Mouse (Mus musculus): ENCODE data around the gene Slc6a12.

Gene Slc6a12

DNA sequence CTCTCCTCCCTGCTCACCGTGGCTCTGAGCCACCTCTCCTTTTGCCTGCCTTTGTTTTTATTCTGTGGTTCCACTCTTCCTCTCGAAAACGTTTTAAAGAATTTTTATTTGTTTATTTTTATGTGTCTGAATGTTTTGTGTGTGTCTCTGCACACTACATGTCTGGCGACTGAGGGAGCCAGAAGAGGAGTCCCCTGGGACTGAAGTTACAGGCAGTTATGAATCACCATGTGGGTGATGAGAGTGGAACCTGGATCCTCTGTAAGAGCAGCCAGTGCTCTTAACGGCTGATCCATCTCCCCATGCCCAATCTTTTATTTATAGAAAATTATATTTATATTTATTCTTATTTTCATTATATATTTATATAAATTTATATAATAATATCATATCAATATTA lies 1.5 kb downstream of the Slc6a12 start:
- DNase-seq = no peak

DNA sequence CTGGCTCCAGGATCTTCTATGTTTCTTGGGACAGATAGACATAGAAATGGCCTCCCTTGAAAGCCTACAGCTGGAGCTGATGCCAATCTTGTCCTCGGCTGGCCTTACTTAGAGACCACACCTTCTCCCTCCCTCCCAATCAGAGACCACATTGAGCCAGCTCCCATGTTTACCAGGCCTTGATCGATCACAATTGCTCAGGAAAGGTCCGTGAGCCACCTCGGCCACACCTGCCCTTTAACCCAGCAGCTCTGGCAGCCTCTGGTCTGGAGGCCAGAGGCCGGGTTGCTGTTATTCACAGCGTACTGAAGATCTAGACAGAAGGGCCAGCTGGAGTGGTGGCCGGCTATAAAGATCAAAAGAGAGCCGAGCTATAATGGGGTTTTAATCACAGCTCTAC lies 3.6 kb downstream of the Slc6a12 start:
- no peak for DNase-seq

DNA sequence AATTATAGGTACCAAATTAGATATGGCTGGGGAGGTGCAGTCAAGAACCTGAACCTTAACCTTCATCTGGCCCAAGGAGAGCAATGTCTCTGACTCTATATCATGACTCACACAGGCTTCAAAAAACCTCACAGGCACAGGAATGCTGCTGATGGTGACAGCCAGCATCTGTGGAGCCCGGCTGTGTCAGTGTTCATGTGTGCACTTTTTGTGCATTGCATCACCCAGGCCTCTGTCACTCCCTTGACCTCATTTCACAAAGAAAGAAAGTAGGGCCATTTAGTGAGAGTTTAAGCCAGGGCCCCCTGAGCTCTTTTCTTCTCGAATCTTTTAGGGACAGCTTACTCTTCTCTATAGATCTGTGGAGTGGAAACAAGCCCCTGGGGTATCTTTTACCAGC lies 9.4 kb downstream of the Slc6a12 start:
- no peak for DNase-seq

DNA sequence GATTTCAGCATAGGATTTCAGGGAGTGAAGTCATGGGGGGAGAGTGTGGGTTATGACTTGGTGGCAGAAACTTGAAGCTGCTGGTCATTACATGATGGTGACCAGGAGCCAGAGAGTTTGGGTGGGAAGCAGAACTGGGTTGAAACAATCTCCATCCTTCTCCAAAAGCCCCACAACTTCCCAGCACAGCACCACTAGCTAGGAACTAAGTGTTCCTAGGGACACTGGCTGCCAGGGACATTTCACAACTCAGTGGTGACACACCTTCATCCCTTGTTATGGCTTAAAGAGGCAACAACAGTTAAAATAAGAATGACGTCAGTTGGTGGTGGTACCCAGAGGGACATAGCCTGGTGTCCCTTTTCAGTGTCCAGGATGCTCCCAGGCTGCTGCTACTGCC lies 13.2 kb downstream of the Slc6a12 start:
- DNase-seq = no peak

DNA sequence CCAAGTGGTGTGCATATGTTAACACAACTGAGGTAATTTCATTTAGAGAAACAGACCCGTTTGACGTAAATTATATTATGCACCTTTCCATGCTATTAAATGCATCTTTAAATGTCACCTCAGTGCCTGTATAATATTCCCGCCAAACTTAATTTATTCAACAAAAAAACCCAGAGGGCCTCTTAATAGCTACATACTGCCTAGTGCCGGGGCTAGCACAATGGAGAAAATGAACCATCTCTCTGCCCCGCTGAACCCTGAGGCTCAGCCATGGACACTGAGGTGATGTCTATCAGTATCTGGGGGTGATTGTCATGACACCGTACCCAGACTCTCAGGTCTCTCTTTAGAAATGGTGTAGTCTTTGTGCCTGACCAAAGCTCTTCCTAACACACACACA lies 14.4 kb downstream of the Slc6a12 start:
- DNase-seq = no peak

DNA sequence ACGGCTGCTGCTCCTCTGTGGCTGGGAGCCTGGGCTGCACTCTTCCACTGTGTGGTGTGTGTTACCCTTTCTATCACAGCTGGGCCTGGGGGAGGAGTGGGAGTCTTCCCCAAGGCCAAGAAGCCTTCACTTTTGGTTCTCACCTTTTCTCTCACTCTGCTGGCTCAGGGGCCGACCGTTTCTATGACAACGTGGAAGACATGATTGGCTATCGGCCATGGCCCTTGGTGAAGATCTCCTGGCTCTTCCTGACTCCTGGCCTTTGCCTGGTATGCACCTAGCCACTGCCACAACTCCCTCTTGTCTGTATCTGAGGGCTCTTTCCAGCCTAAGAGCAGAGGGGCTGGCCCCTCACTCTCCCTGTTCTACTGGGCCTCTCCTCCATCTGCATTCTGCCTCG lies 20.2 kb downstream of the Slc6a12 start:
- DNase-seq = no peak

DNA sequence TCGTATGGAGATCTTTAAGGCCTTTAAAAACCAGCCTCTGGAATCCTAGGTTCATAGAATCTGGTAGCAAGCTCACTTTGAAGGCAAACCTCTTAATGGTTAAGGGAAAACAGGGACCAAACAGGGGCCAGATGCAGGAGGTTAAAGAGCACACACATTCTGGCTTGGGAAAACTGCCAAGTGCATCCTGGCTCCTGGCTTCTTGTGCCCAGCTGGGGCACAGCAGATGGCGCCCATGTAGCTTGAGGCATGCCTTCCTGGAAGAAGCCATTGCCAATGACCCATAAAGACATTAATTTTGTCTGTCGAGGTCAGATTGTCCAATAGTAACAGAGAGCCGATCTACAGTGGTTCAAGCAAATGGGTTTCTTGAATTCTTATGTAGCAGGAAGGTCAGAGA lies 21.1 kb downstream of the Slc6a12 start:
- no peak for DNase-seq

DNA sequence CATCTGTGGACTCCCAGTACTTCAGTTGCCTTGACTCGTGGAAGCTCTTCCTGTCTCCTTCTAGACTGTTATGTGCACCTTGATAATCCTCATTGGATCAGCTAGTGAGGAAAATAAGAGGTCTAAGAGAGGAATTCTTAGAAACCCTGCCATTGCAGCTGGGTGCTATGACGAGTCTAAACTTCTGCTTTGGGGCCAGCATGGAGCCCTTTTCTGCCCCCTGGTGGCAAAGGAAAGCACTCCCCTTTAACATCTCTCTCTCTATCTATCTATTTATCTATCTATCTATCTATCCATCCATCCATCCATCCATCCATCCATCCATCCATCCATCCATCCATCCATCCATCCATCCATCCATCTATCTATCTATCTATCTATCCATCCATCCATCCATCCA lies 23.7 kb downstream of the Slc6a12 start:
- peak; percentile 35 for DNase-seq

DNA sequence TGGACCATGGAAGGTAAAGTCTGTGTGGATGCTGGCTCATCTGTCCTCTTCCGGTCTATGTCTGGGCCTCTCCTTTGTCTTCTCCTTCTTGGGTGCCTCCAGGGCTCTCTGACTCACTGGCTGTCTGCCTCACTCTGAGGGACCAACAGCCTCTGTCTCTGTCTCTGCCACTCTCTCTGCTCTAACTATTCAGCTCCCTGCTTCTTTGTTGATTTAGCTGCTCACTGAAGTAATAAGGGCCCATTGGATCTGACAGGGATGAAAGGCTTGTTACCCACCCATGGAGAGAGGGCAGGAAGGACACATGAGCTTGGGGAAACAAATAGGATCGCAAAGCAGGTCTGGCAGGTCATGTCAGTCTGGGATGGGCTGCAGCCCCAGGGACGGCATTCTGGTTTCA lies 24.2 kb downstream of the Slc6a12 start:
- DNase-seq = no peak

DNA sequence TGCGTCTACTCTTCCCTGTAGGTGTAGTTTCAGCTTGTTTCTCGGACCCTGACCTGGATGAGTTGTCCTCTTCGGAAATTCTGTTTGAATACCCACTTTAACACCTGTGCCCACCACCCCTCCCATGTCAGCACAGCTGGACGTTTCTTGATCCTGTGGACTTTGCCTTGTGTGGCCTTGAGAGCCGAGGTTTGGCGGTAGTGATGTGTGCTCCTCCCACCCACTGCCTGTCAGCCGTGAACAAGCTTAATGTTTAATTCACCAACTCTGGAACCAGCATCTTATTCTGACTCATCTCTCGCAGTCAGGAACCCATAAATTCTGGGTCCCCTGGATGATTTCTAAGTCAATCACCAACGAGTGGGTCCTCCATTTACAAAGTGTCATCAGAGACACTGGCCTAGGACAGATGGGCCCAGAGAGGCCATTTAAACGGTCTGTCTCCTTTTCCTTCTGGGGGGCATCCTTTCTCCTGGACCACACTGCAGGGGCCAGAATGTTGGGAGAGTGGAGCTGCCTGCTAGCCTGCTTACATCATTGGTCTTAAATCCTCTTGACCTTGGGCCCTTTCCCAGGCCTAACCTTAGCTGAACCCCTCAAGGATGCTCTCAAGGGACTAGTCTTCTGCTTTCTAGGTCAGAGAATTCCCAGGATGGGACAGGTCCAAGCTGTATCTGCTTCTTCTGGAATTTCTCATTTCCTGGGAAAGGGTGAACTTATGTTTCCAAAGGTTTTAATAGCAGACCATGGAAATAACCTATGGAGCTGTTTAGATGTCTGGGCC lies 28.5 kb downstream of the Slc6a12 start:
- no peak for DNase-seq

DNA sequence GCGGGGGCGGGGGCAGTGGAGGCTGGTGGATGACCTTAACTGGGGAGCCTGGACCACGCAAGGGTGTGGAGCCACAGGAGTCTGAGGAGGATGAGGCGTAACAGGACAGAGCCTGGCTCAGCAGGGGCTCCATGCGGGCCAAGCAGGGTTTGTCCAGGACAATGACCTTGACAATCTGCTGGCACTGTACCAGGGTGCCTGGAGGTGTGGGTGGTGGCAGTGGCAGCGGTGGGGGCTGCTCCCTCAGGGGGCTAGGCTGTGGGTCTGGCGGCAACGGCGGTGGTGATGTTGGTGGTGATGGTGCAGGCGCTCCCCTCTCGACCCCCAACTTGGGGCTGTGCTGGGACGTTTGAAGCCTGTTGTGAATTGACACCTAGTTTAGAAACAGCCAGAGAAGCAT lies 33.3 kb downstream of the Slc6a12 start:
- DNase-seq = no peak

DNA sequence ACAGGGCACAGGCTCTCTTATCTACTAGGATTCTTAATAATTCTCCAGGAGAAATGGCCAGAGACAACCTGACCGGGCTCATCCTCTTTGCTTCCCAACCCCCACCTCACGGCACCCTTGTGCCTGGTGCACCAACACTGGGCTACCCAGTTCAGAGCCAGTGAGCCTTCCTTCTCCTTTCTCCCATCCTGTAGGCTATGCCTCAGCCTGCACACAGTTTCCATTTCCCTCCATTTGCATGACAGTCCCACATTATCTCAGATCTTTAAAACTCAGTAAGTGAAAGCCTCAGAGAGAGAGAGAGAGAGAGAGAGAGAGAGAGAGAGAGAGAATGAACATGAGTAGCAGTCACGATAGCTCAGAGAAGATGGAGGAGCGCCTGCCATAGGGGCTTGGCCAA lies 35.4 kb downstream of the Slc6a12 start:
- no peak for DNase-seq

DNA sequence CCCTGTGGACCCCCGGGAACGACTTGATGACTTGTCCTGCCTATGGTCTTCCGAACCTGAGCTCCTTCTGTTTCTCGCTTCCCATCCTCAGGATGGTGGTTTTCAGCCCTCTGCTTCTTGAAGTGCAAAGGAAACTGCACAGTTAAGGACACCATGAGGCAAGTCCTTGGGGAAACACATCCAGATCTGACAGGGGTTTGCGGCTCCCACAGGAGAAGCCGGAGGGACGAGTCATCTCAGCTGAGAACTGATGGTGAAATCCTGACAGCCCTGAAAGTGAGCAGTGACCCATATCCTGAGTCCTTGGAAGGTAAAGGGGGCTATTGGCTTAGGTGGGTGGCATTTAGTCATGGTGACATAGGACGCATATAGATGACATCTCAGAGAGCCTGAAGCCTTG lies 37.7 kb downstream of the Slc6a12 start:
- DNase-seq = no peak

DNA sequence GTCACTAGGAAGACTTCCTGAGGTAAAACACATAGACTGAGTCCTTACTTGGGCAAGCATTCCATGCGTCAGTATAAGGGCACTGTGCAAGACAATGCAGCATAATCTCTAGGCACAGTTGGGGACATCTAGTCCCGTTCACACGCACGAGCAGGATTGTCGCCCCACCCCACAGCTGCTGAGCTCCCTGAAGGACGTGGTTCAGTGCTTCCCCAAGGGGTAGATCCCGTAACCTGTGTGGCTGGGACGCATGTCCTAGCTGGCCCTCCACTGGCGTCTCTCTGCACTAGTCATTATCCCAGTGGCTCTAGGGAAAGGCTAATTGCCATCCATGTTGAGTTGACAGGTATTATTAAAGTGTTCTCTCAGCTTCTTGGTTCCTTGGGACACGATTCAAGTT lies 39.2 kb downstream of the Slc6a12 start:
- DNase-seq = no peak

DNA sequence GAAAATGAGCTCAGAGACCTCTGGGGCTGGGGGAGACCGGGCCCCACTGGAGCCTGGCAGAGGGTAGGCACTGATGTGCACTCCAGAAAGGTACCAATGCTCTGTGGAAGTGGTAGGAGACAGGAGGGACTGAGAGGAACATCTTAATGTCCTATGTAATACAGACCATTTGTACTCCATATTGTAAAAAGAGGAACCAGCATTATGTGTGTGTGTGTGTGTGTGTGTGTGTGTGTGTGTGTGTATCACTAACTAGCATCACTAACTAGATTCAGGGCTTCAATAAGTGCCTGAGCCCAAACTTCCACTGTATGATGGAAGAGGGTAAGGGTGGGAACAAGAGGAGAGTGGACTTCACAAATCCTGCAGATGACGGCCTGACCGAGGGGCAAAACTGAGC lies 42.5 kb downstream of the Slc6a12 start:
- DNase-seq = no peak

DNA sequence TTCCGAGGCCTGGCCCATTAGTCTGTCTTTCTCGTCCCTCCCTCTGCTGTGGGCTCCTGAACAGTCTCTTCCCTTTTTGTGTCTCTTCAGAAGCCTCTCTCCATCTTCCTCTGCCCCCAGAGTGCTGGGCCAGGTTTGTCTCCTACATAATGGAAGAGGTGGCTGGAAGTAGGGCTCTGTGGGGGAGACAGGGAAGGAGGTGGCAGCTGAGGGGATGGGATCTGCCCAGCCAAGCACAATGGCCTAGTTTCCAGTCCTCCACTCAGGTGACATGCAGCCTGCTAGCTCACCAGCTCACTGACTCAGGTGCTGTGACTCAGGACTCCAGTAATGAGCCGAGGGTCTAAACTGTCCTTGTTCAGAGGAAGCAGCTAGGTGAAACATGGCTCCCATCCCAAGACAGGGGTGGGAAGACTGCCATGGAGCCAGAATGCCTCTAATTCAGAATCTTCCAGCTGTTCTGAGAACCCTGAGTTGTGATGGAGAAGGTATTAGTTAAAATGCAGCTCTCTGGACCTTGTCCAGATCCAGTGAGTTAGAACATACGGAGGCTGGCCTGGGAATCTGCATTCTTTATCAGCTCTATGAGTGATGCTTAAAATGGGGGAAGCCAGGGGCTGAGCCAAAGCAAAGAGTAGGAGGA lies 49.9 kb downstream of the Slc6a12 start:
- no peak for DNase-seq

DNA sequence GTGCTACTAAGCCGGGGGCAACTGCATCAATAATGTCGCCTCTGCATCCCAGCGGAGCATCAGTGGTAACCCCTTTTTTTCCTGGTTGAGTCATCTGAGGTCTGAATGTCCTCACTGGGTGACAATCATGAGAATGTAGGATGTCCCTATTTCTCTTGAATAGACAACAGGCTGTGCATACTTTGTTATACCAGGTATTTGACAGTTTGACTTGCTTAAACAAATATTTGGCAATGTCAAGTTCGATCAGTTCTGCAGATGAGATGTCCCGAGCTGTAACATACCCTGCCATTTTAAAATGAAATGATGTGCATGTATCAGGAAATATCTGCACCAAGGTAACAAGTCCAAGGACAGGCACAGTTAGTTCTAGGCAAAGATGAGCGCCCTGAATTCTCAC lies 58.3 kb downstream of the Slc6a12 start:
- DNase-seq = no peak

DNA sequence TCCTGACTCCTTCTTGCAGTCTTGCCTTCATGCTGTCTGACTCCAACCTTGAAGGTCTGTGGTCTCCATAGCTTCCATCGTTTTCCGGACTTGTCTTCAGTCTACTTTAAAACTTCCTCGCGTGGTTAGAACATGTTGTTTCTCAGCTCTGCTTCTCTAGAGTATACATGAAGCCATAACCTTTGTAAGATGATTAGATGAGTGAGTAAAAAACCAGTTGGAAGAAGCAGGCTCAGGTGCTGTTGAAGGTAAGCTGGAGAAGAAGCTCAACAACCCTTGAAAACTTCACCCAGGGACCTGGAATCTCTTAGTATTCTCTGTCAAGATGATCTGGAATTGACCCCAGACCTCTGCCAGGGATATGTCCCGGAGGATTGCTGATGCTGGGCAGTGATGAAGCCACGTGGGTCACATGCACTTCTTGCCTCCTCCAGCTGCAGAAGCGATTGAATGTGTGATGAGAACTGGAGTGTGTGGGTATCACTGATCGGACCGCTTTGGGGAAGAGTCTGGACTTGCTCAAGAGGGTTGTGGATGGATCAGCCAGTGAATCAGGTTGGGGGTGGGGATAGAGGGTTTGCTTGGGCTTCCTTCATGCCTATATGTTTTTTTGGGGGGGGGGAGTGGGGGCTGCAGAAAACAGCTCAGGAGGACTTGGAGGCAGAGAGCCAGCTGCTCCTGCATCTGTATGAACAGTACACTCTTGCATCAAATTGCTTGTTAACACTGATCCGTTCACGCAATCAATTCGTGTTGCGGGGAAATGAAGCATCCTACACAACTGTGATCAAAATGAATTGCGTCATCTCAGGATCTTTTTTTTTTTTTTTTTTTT lies 59.2 kb downstream of the Slc6a12 start:
- no peak for DNase-seq

DNA sequence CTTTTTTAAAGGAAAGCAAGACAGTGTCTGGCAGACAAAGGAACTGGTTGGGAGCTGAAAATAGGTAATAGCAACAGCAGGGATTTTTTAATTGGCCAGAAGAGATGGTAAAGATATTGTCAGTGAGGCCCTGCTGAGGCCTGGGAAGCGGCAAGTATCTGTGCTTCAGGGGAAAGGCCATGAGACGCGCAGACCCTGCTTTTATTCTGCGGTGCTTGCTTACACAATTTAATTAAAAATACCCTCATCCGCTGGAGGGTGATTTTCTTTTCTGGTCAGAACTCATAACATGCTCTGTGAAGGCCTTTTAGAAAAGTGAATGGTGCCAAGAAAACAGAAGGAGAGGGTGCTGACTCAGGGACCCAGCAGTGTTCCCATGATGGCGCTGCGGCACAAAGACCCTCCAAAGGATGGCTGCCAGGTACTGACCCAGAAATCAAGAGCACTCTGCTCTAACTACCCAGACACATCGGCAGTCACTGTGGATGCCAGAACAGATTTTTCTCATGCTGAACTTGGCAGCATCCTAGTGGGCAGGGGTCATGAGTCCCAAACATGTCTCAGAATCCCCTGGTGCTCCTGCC lies 59.9 kb downstream of the Slc6a12 start:
- DNase-seq = no peak

DNA sequence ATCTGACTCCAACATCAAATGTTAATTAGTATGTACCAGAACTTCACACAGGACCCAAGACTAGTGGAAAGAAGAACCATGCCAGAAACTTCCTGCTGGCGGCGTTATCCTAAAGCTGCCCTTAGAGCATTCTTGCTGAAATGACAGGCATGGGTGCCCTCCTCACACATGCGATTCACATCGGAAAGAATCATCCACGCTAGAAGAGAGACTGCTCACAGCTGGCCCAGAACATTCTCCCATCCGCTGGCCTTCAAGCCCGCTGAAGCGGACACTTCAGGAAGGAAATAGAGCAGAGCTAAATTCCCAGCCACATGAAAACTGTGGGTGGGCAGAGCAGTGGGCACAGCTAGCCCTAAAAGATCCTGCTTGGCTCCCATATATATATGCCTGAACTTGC lies 62.4 kb downstream of the Slc6a12 start:
- no peak for DNase-seq

DNA sequence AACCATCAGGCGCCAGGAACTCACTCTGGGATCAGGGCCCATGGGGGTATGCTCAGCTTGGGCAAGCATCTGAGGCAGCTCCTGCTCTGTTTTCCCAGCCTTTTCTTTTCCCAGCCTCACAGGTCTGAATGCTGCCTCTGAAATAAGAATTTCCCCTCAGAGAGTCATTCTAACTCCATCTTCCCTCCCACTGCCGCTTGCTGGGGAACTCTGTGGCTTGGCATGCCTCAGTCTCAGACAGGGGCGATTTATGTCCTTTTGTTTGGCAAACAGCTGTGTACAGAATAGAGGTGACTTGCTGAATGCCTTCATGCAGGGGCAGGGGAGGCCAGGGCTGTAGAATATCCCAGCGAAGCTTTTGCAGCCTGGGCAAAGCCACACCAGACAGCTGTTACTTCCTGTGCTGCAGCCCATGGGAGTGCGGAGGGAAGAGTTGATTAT lies 64.7 kb downstream of the Slc6a12 start:
- DNase-seq = no peak

DNA sequence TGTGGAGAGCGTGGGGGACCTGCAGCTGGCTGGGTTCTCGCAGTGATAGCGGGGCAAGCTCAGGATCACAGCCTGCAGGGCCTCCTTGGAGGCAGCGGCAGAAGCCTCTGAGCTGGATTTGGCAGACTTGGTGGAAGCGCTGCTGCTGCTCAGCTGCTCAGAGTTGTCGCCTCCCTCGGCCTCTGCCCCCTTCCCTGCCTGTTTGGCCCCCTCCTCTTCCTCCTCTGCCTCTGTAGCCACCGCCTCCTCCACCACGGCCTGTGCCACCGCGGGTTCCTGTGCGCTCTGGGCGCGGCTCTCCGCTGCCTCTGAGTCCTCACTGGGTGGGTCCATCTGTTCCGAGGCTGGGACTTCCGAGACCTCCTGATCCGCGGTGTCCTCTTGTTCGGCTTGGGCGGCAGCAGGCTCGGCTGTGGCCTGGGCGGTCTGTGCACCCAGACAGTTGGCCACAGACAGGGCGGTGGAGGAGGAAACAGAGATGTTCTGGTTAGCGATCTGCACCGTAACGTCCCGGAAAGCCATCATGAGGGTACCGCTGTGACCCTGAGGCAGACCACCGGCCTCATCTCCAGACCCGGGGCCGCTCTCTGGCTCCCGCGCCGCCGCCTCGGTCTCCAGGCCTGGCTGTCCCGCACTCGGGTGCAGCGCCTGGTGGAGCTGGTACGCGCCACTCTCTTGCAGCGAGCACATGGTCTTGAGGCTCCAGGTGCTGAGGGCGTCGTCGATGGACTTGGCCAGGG lies 69.9 kb downstream of the Slc6a12 start:
- DNase-seq = no peak
